15 mouse cellular contexts compared by ENCODE assay signal in the genomic region with DNA sequence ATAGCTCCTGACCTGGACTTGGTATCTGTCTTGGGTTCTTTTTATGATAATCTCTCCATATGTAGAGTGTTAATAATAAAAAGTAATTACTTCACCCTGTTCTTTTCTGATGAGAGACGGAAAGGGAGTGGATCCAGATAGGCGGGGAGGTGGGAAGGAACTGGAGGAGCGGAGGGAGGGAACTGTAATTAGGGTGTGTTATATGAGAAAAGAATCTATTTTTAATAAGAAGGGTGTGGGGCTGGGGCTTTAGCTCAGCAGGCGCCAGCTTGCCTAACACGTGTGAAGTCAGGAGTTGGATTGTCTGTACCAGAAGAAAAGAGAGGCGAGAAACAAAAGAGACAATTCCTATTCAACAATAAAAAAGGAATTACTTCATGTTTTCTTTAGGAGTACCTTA. TPM values are rescaled to one million over a fixed set of nuclear protein-coding genes. Genes with fewer than 3 reads are reported as not detected.
DNase-seq lines count a peak whose midpoint lies in the region; ATAC-seq and TF ChIP-seq lines count a peak whose summit lies in the region.
"Had no signal": no experiment of that assay in that cellular context is flagged by ENCODE, and none has a peak within 500 bp of the region (broad histone marks: within the 10 kb centered on the region; RNA-seq: fewer than 3 reads in every experiment).

No protein-coding gene starts in this region.

- no peak for ATAC-seq in cerebellum, adult (ENCODE audit: insufficient number of reproducible peaks, low FRiP score, low TSS enrichment)
- ATAC-seq in forebrain, embryonic 14.5 days, result no peak
- ATAC-seq in hindbrain, embryonic 16.5 days, result no peak
- no peak for ATAC-seq in intestine, postnatal 0 days
- ATAC-seq: activated CD4-positive, CD25-positive, alpha-beta regulatory T cell, adult 4 months had no signal

- no peaks in the 10 kb centered on the region for H3K27me3 ChIP-seq in forebrain, embryonic 14.5 days (replicated peaks; ENCODE audit: control insufficient read depth, insufficient read depth, low read length)
- no peaks in the 10 kb centered on the region for H3K27me3 ChIP-seq in hindbrain, embryonic 16.5 days (replicated peaks; ENCODE audit: control insufficient read depth, insufficient read depth, low read length)
- H3K27me3 ChIP-seq in intestine, postnatal 0 days (replicated peaks; ENCODE audit: control insufficient read depth, insufficient read depth, low read length), result no peaks in the 10 kb centered on the region
- H3K27me3 ChIP-seq: hindbrain, embryonic 15.5 days; liver, embryonic 15.5 days; midbrain, embryonic 12.5 days; neural tube, embryonic 13.5 days had no signal

- H3K4me2 ChIP-seq in forebrain, embryonic 14.5 days (ENCODE audit: low read length), result no peak overlapping the region
- H3K4me2 ChIP-seq in hindbrain, embryonic 16.5 days (ENCODE audit: low read length), result no peak overlapping the region
- no peak overlapping the region for H3K4me2 ChIP-seq in intestine, postnatal 0 days (replicated peaks; ENCODE audit: low read depth)
- H3K4me2 ChIP-seq: hindbrain, embryonic 15.5 days; liver, embryonic 15.5 days; midbrain, embryonic 12.5 days; neural tube, embryonic 13.5 days had no signal

- no peak overlapping the region for H3K9ac ChIP-seq in forebrain, embryonic 14.5 days (ENCODE audit: low read length)
- H3K9ac ChIP-seq in hindbrain, embryonic 16.5 days (ENCODE audit: low read depth, low read length), result no peak overlapping the region
- H3K9ac ChIP-seq in intestine, postnatal 0 days (ENCODE audit: low read depth, low read length), result no peak overlapping the region
- H3K9ac ChIP-seq: hindbrain, embryonic 15.5 days; liver, embryonic 15.5 days; midbrain, embryonic 12.5 days; neural tube, embryonic 13.5 days had no signal

- no peaks in the 10 kb centered on the region for H3K36me3 ChIP-seq in forebrain, embryonic 14.5 days (ENCODE audit: control insufficient read depth, insufficient read depth, low read length)
- peaks cover 4% of the 10 kb centered on the region; the same call in 1 of the 2 replicates for H3K36me3 ChIP-seq in hindbrain, embryonic 16.5 days (ENCODE audit: control insufficient read depth, insufficient read depth, low read length)
- peaks cover 11% of the 10 kb centered on the region; the same call in 1 of the 2 replicates for H3K36me3 ChIP-seq in intestine, postnatal 0 days (ENCODE audit: control insufficient read depth, insufficient read depth)

- H3K4me3 ChIP-seq in layer of hippocampus, adult 2 months, result no peak overlapping the region
- H3K4me3 ChIP-seq in forebrain, embryonic 14.5 days (ENCODE audit: low read depth, low read length), result no peak overlapping the region
- no peak overlapping the region for H3K4me3 ChIP-seq in hindbrain, embryonic 16.5 days (ENCODE audit: low read length)
- no peak overlapping the region for H3K4me3 ChIP-seq in intestine, postnatal 0 days (ENCODE audit: low read depth, low read length)
- H3K4me3 ChIP-seq: hindbrain, embryonic 15.5 days; liver, embryonic 15.5 days; midbrain, embryonic 12.5 days; neural tube, embryonic 13.5 days had no signal

- H3K27ac ChIP-seq in layer of hippocampus, adult 2 months, result peak overlapping the region; percentile 24; the same call in 1 of the 2 replicates
- H3K27ac ChIP-seq in forebrain, embryonic 14.5 days (ENCODE audit: low read depth, low read length), result no peak overlapping the region
- H3K27ac ChIP-seq in hindbrain, embryonic 16.5 days (ENCODE audit: low read depth, low read length), result no peak overlapping the region
- no peak overlapping the region for H3K27ac ChIP-seq in intestine, postnatal 0 days (ENCODE audit: low read depth, low read length)
- H3K27ac ChIP-seq: hindbrain, embryonic 15.5 days; kidney, postnatal 0 days; liver, embryonic 15.5 days; midbrain, embryonic 12.5 days; neural tube, embryonic 13.5 days had no signal

- WGBS in forebrain, embryonic 14.5 days, result 9% methylated on average over 6 of the region's 6 CpGs
- 47% methylated on average over 6 of the region's 6 CpGs for WGBS in hindbrain, embryonic 16.5 days
- WGBS in intestine, postnatal 0 days, result 53% methylated on average over 6 of the region's 6 CpGs

- no peaks in the 10 kb centered on the region for H3K9me3 ChIP-seq in forebrain, embryonic 14.5 days (replicated peaks; ENCODE audit: control insufficient read depth, low read length)
- H3K9me3 ChIP-seq in hindbrain, embryonic 16.5 days (ENCODE audit: control insufficient read depth, low read length), result no peaks in the 10 kb centered on the region
- H3K9me3 ChIP-seq in intestine, postnatal 0 days (ENCODE audit: control insufficient read depth), result no peaks in the 10 kb centered on the region
- H3K9me3 ChIP-seq: hindbrain, embryonic 15.5 days; liver, embryonic 15.5 days; midbrain, embryonic 12.5 days; neural tube, embryonic 13.5 days had no signal

- peak; percentile 30 to 54 for DNase-seq in cerebellum, postnatal 25 days
- DNase-seq in layer of hippocampus, adult 2 months (ENCODE audit: low spot score in 2 of 2), result peak; percentile 18 to 27
- no peak for DNase-seq in layer of hippocampus, adult 8-10 months (ENCODE audit: low spot score in 2 of 2)
- peak; percentile 45 for DNase-seq in forebrain, embryonic 14.5 days (ENCODE audit: low spot score)
- peak; percentile 46 for DNase-seq in heart, postnatal 4 days
- DNase-seq: right cerebral cortex, postnatal 25 days had no signal

- TF ChIP-seq CTCF in layer of hippocampus, adult 2 months (conservative IDR thresholded peaks at IDR 0.05), result no peak
- no peak for TF ChIP-seq CTCF in intestine, postnatal 0 days (IDR thresholded peaks at IDR 0.05; ENCODE audit: low read depth)

- no peaks in the 10 kb centered on the region for H3K4me1 ChIP-seq in forebrain, embryonic 14.5 days (ENCODE audit: control insufficient read depth, insufficient read depth, low read length)
- H3K4me1 ChIP-seq in hindbrain, embryonic 16.5 days (ENCODE audit: control insufficient read depth, insufficient read depth, low read depth, low read length), result no peaks in the 10 kb centered on the region
- H3K4me1 ChIP-seq in intestine, postnatal 0 days (replicated peaks; ENCODE audit: control insufficient read depth, insufficient read depth, low read length), result no peaks in the 10 kb centered on the region
- H3K4me1 ChIP-seq: hindbrain, embryonic 15.5 days; midbrain, embryonic 12.5 days; neural tube, embryonic 13.5 days had no signal

RNA-seq across cellular contexts. Expression of a gene that starts 35.8 kb away (rescaled TPM):
- total RNA-seq in layer of hippocampus, adult 2 months (2021), result 10 to 100 TPM; 37.6 to 40.5 TPM
- 10 to 100 TPM; 40.9 to 44.6 (median 42.9) TPM for total RNA-seq in layer of hippocampus, adult 8-10 months (2022)
- 92.4 and 104 TPM in 2 replicates for polyA plus RNA-seq in forebrain, embryonic 14.5 days (2014; fragmentation: Nextera tagmentation; extraction: Ambion mirVana)
- total RNA-seq in heart, postnatal 4 days (2021), result 100 to 1,000 TPM; 111 to 112 TPM
- 75.6 and 79.5 TPM in 2 replicates for polyA plus RNA-seq in hindbrain, embryonic 16.5 days (2015; fragmentation: Nextera tagmentation; extraction: Ambion mirVana)
- 65.5 and 70.2 TPM in 2 replicates for polyA plus RNA-seq in intestine, postnatal 0 days (2015; fragmentation: Nextera tagmentation; extraction: Ambion mirVana)

Comparison
In these comparisons a context has a peak if more than half of its experiments do, and no peak if none do; other contexts are left out.
1. DNase-seq: peak in cerebellum, postnatal 25 days (2 of 2), layer of hippocampus, adult 2 months (2 of 2), forebrain, embryonic 14.5 days (single experiment) and heart, postnatal 4 days (single experiment); none in layer of hippocampus, adult 8-10 months (0 of 2).